Mouse (Mus musculus): ENCODE measurements around the gene Odf3. TPM values are rescaled to one million over a fixed set of nuclear protein-coding genes. Genes with fewer than 3 reads are reported as not detected.

Odf3 gene
- not detected for total RNA-seq (2021)

GRCm38 (mm10) chr7:140847755-140848580, at the start of gene Odf3:
Gene Odf3 (plus strand): TSS chr7:140847805.
- intact Hi-C loops (cut with DNase I) = no loop called here
- DNase-seq (ENCODE audit: low spot score in 2 of 2) = no peak

- intact Hi-C loops (cut with DNase I) = no loop called here
- no peak for DNase-seq (ENCODE audit: low spot score in 2 of 2)
Observed at GRCm38 (mm10) chr7:140798212-140798611, 49.4 kb upstream of the Odf3 start.

GRCm38 (mm10) chr7:140802629-140803028, 45.0 kb upstream of the Odf3 start:
- DNase-seq (ENCODE audit: low spot score in 2 of 2) = no peak
- intact Hi-C loops (cut with DNase I) = loop anchor here (10.0 kb wide), 1 partner anchor 618 kb away; no protein-coding TSS in a partner anchor

- intact Hi-C loops (cut with DNase I) = loop anchor here (10.0 kb wide), 1 partner anchor 621 kb away; no protein-coding TSS in a partner anchor
- peak; percentile 43 to 75 for DNase-seq (ENCODE audit: low spot score in 2 of 2)
Observed at GRCm38 (mm10) chr7:140805704-140806103, 41.9 kb upstream of the Odf3 start.

- intact Hi-C loops (cut with DNase I) = no loop called here
- DNase-seq (ENCODE audit: low spot score in 2 of 2) = no peak
Observed at GRCm38 (mm10) chr7:140810496-140810895, 37.1 kb upstream of the Odf3 start.

GRCm38 (mm10) chr7:140811714-140812113, 35.9 kb upstream of the Odf3 start:
- intact Hi-C loops (cut with DNase I) = no loop called here

GRCm38 (mm10) chr7:140812850-140813249, 34.8 kb upstream of the Odf3 start:
- DNase-seq (ENCODE audit: low spot score in 2 of 2) = no peak
- intact Hi-C loops (cut with DNase I) = no loop called here

More at GRCm38 (mm10) chr7:140811714-140812113, 35.9 kb upstream of the Odf3 start:
- DNase-seq (ENCODE audit: low spot score in 2 of 2) = peak in 1 of 2 experiments; percentile 24

- no peak for DNase-seq (ENCODE audit: low spot score in 2 of 2)
- intact Hi-C loops (cut with DNase I) = no loop called here
Observed at GRCm38 (mm10) chr7:140820173-140820572, 27.4 kb upstream of the Odf3 start.

- DNase-seq (ENCODE audit: low spot score in 2 of 2) = no peak
- intact Hi-C loops (cut with DNase I) = no loop called here
Observed at GRCm38 (mm10) chr7:140821305-140821652, 26.3 kb upstream of the Odf3 start.

GRCm38 (mm10) chr7:140821653-140822329, 25.8 kb upstream of the Odf3 start, which contains the start of gene Zfp941:
Gene Zfp941 (minus strand): TSS chr7:140822178.
- peak; percentile 78 to 79 for DNase-seq (ENCODE audit: low spot score in 2 of 2)
- intact Hi-C loops (cut with DNase I) = no loop called here

- no peak for DNase-seq (ENCODE audit: low spot score in 2 of 2)
- intact Hi-C loops (cut with DNase I) = no loop called here
Observed at GRCm38 (mm10) chr7:140822731-140823130, 24.9 kb upstream of the Odf3 start.

- intact Hi-C loops (cut with DNase I) = loop anchor here (1.0 to 5.0 kb wide), 3 partner anchors 641 to 750 kb away; partner anchors contain the start of gene Sprn
- DNase-seq (ENCODE audit: low spot score in 2 of 2) = peak; percentile 67 to 94
Observed at GRCm38 (mm10) chr7:140828171-140828881, 19.3 kb upstream of the Odf3 start.

GRCm38 (mm10) chr7:140831447-140831846, 16.2 kb upstream of the Odf3 start:
- intact Hi-C loops (cut with DNase I) = no loop called here
- DNase-seq (ENCODE audit: low spot score in 2 of 2) = no peak

GRCm38 (mm10) chr7:140833341-140833740, 14.3 kb upstream of the Odf3 start:
- no peak for DNase-seq (ENCODE audit: low spot score in 2 of 2)
- intact Hi-C loops (cut with DNase I) = no loop called here

- no peak for DNase-seq (ENCODE audit: low spot score in 2 of 2)
- intact Hi-C loops (cut with DNase I) = no loop called here
Observed at GRCm38 (mm10) chr7:140834968-140835757, 12.4 kb upstream of the Odf3 start, which contains the start of gene Urah. Gene Urah (plus strand): TSS chr7:140835018.

GRCm38 (mm10) chr7:140835758-140836087, 11.9 kb upstream of the Odf3 start:
- intact Hi-C loops (cut with DNase I) = no loop called here
- DNase-seq (ENCODE audit: low spot score in 2 of 2) = no peak

- intact Hi-C loops (cut with DNase I) = no loop called here
- DNase-seq (ENCODE audit: low spot score in 2 of 2) = peak in 1 of 2 experiments; percentile 84
Observed at GRCm38 (mm10) chr7:140836243-140837115, 11.1 kb upstream of the Odf3 start.

GRCm38 (mm10) chr7:140839556-140839955, 8.0 kb upstream of the Odf3 start:
- DNase-seq (ENCODE audit: low spot score in 2 of 2) = no peak
- intact Hi-C loops (cut with DNase I) = no loop called here

Measured in left cerebral cortex, postnatal 25 days (tissue).